In the genomic region with DNA sequence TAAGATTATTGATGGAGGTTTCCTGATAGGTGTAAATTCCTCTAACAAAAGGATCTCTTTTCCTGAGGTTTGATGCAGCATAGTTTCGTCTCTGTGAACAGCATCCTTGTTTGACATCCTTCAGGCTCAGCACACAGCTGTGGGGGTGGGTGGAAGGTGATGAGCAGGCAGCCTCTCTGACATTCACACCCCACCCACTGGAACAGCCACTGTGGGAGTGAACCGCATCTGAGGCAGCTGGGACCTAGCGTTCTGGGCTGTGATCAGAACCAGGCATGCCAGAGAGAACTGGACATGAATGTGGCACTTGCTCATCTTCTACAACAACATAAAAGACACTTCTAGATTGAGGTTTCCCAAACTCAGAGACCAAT, we compare ENCODE assay signal across 11 mouse cellular contexts. TPM values are rescaled to one million over a fixed set of nuclear protein-coding genes. Genes with fewer than 3 reads are reported as not detected.
DNase-seq lines count a peak whose midpoint lies in the region.
"Had no signal": no experiment of that assay in that cellular context is flagged by ENCODE, and none has a peak within 500 bp of the region (broad histone marks: within the 10 kb centered on the region; RNA-seq: fewer than 3 reads in every experiment).

No protein-coding gene starts in this region.

- peak; percentile 35 for DNase-seq in layer of hippocampus, adult 11-12 months (ENCODE audit: low spot score)
- no peak for DNase-seq in layer of hippocampus, postnatal 10 days (ENCODE audit: low spot score in 2 of 2)
- DNase-seq in frontal cortex, postnatal 10 days (ENCODE audit: low spot score in 2 of 2), result peak; percentile 24 to 72
- peak; percentile 71 for DNase-seq in layer of hippocampus, adult 9-11 months
- peak; percentile 50 to 73 for DNase-seq in right cerebral cortex, postnatal 10 days (ENCODE audit: low spot score in 2 of 2)
- DNase-seq in kidney, postnatal 36 days, result no peak
- no peak for DNase-seq in gastrocnemius, postnatal 36 days
- no peak for DNase-seq in MN1 (ENCODE audit: low spot score)
- DNase-seq: cerebellum, adult 18-20 months; liver, embryonic 13.5 days; thymus, adult 18-20 months had no signal

- intact Hi-C loops in gastrocnemius, postnatal 36 days (cut with DNase I), result no loop called here

RNA-seq across cellular contexts. Expression of a gene that starts 3.1 kb away (rescaled TPM):
- 10 to 100 TPM; 35.8 to 39.3 TPM for total RNA-seq in layer of hippocampus, postnatal 10 days (2021)
- total RNA-seq in gastrocnemius, postnatal 36 days (2021), result 1 to 10 TPM; 3.1 to 4.0 TPM

Comparison
In these comparisons a context has a peak if more than half of its experiments do, and no peak if none do; other contexts are left out.
1. DNase-seq: peak in layer of hippocampus, adult 11-12 months (single experiment), frontal cortex, postnatal 10 days (2 of 2), layer of hippocampus, adult 9-11 months (single experiment) and right cerebral cortex, postnatal 10 days (2 of 2); none in layer of hippocampus, postnatal 10 days (0 of 2), kidney, postnatal 36 days (0 of 2), gastrocnemius, postnatal 36 days (0 of 2) and MN1 (single experiment).
2. RNA of a gene that starts 3.1 kb away (total RNA-seq): 35.8 to 39.3 TPM in layer of hippocampus, postnatal 10 days; 3.1 to 4.0 TPM in gastrocnemius, postnatal 36 days; every median in the first group is over 4 times any median in the second.